Mouse (Mus musculus) liver, embryonic 12.5 days (tissue): ENCODE results near the gene Olfr695. TPM values are rescaled to one million over a fixed set of nuclear protein-coding genes. Genes with fewer than 3 reads are reported as not detected.
"Not testable (repeated sequence)": the region's sequence is repeated elsewhere in the genome, so short reads cannot be mapped to it uniquely, and the experiment has no call there.

Experiments used
- ATAC-seq: fragments of 200-750 bp; cut with Nextera tagmentation; 2 replicates; pipeline ENCODE4 v1.8.0; 2017; ENCODE audit warnings: moderate number of reproducible peaks, mild to moderate bottlenecking, moderate library complexity
- H3K27ac ChIP-seq: fragments of 300-500 bp; sonication (generic); 2 replicates; pipeline ENCODE4 v1.5.1; 2016; ENCODE audit warnings: mild to moderate bottlenecking
- H3K27me3 ChIP-seq: fragments of 300-500 bp; sonication (generic); replicated peaks from 2 replicates; pipeline ENCODE4 v1.6.1; 2016; ENCODE audit warnings: mild to moderate bottlenecking, moderate library complexity
- H3K36me3 ChIP-seq: fragments of 300-500 bp; sonication (generic); 2 replicates; pipeline ENCODE4 v1.6.1; 2016; ENCODE audit warnings: mild to moderate bottlenecking, moderate library complexity
- H3K4me1 ChIP-seq: fragments of 300-500 bp; sonication (generic); 2 replicates; pipeline ENCODE4 v1.6.1; 2016
- H3K4me2 ChIP-seq: fragments of 300-500 bp; sonication (generic); 2 replicates; pipeline ENCODE4 v1.6.1; 2016; ENCODE audit warnings: mild to moderate bottlenecking, moderate library complexity
- H3K4me3 ChIP-seq: fragments of 300-500 bp; sonication (generic); 2 replicates; pipeline ENCODE4 v1.5.1; 2016; ENCODE audit warnings: mild to moderate bottlenecking, moderate library complexity
- H3K9ac ChIP-seq: fragments of 300-500 bp; sonication (generic); 2 replicates; pipeline ENCODE4 v1.6.1; 2016; ENCODE audit warnings: mild to moderate bottlenecking, moderate library complexity
- H3K9me3 ChIP-seq: fragments of 300-500 bp; sonication (generic); replicated peaks from 2 replicates; pipeline ENCODE4 v1.6.1; 2016; ENCODE audit warnings: mild to moderate bottlenecking, moderate library complexity
- WGBS: fragments of 180-500 bp; shearing (Covaris S2); methylation state at CpG from one replicate; pipeline ENCODE4 v1.1.7; 2016; ENCODE audit not compliant: insufficient replicate concordance; 5-methylcytosine and 5-hydroxymethylcytosine counted together
- polyA plus RNA-seq: library from polyadenylated mRNA; unstranded; fragments of >200 nt; fragmentation: Nextera tagmentation; extraction: Ambion mirVana; gene quantifications from 2 replicates; pipeline ENCODE4 v1.2.1, GENCODE M21; 2016

Gene Olfr695
- not detected in 2 replicates for polyA plus RNA-seq

DNA sequence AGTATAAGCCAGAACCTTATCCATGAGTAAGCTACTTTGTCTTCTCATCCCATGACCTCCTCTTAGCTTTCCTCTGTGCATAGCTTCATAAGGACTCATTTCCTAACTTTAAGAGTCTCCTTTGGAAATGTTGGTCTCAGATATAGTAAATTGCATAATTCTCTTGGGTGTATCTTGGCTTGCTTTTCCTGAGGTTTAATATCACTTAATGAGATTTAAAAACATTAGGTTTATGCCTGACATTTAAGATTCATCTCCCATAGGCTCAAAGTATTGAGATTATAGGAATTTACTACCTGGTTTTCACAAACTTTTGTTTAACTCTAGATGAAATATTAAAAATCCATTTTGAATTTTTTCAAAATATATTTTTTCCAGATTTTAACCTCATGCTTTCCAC is at the start of gene Olfr695:
Gene Olfr695 (minus strand): TSS at position 101 of the 400 bp plus-strand sequence.
- Histone ChIP-seq H3K27me3 (no peaks in the 10 kb centered on the region), H3K27ac (no peak within 1 kb of the TSS), H3K4me2 (no peak within 1 kb of the TSS), H3K4me1 (no peaks in the 10 kb centered on the region), H3K36me3 (no peaks in the 10 kb centered on the region), H3K9ac (no peak within 1 kb of the TSS), H3K4me3 (no peak within 1 kb of the TSS), H3K9me3 (no peaks in the 10 kb centered on the region)
- ATAC-seq: no peak

DNA sequence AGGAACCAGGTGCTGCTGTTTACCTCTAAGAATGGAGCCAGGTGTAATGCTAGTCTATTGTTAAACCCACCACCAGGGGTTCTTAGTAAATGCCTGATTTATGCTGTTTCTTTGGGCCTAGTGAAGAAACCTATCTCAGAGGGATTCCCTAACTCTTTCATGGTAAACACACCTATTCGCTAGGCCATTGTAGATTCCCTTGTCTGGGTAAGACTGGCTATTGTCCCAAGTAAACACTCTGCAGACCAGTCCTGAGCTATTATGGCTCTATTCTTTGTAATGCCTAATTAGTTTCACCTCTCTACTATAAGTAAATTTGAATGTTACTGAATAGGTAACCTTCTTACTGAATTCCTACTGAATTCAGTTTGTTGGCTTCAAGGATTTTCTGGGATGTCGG is 44.8 kb upstream of the Olfr695 start:
- not testable (repeated sequence) for H3K4me2 ChIP-seq, H3K36me3 ChIP-seq, H3K9ac ChIP-seq, H3K27ac ChIP-seq, H3K27me3 ChIP-seq, ATAC-seq, H3K9me3 ChIP-seq, H3K4me1 ChIP-seq, H3K4me3 ChIP-seq
- WGBS: 76% methylated on average over 2 of the region's 2 CpGs

DNA sequence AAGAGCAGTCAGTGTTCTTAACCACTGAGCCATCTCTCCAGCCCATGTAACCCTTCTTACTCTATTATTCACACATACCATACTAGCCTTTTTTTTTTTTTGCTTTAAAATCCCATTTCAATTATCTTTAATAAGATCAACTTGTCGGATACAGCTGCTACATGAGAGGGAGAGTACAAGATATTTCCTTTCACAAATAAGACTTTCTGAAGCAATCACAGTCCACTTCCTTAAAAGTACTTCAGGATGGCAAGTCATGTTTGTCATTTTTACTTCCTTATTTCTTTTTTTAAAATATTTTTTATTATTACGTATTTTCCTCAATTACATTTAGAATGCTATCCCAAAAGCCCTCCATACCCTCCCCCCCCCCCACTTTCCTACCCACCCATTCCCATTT is 42.6 kb upstream of the Olfr695 start:
- no peak for ATAC-seq
- H3K4me1 ChIP-seq: no peaks in the 10 kb centered on the region
- H3K4me2 ChIP-seq: no peak overlapping the region
- no peak overlapping the region for H3K27ac ChIP-seq
- H3K27me3 ChIP-seq: no peaks in the 10 kb centered on the region
- H3K9ac ChIP-seq: no peak overlapping the region
- H3K9me3 ChIP-seq: no peaks in the 10 kb centered on the region
- WGBS: 79% methylated on average over 2 of the region's 2 CpGs
- no peak overlapping the region for H3K4me3 ChIP-seq
- no peaks in the 10 kb centered on the region for H3K36me3 ChIP-seq

DNA sequence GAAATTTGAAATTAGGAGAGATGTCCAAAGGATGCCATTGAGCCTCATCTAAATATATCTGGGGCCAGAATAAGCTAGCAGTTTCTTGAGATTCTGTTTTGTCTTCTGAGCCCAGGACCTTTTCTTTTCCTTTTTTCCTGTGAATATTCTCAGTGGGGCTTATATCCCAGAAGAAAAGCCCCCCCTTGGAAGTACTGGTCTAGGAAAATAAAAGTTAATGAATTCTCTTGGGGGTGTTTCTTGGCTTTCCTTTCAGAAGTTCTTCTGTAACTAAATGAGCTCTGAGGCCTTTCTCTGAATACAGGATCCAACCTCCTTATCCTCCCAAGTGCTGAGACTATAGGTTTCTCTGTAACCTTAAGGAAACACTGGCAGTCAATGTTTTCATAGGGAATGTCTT is 39.1 kb upstream of the Olfr695 start, which contains the start of gene Olfr698:
Gene Olfr698 (minus strand): TSS at position 101 of the 400 bp plus-strand sequence.
- H3K27me3 ChIP-seq: no peaks in the 10 kb centered on the region
- H3K27ac ChIP-seq: no peak within 1 kb of the TSS
- H3K4me2 ChIP-seq: no peak within 1 kb of the TSS
- no peak within 1 kb of the TSS for H3K4me3 ChIP-seq
- ATAC-seq: no peak
- H3K9me3 ChIP-seq: no peaks in the 10 kb centered on the region
- H3K4me1 ChIP-seq: no peaks in the 10 kb centered on the region
- H3K36me3 ChIP-seq: no peaks in the 10 kb centered on the region
- H3K9ac ChIP-seq: no peak within 1 kb of the TSS

DNA sequence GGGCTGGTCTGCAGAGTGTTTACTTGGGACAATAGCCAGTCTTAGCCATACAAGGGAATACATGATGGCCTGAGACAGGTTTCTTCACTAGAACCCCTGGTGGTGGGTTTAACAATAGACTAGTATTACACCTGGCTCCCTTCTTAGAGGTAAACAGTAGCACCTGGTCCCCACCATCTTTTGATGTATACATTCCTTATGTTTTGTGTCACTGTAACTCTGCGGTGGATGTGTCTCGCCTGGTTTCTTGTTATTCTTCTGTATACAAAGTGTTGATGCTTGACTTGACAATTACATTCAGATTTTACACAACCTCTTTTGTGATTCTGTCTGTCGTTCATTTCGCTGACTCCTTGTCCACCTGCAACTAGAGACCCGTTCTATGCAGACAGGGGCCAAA is 29.6 kb upstream of the Olfr695 start:
- Histone ChIP-seq H3K9ac (no peak overlapping the region), H3K4me3 (no peak overlapping the region), H3K27me3 (no peaks in the 10 kb centered on the region), H3K36me3 (no peaks in the 10 kb centered on the region), H3K27ac (no peak overlapping the region), H3K9me3 (no peaks in the 10 kb centered on the region), H3K4me1 (no peaks in the 10 kb centered on the region), H3K4me2 (no peak overlapping the region)
- WGBS: 81% methylated on average over 5 of the region's 5 CpGs
- ATAC-seq: no peak

DNA sequence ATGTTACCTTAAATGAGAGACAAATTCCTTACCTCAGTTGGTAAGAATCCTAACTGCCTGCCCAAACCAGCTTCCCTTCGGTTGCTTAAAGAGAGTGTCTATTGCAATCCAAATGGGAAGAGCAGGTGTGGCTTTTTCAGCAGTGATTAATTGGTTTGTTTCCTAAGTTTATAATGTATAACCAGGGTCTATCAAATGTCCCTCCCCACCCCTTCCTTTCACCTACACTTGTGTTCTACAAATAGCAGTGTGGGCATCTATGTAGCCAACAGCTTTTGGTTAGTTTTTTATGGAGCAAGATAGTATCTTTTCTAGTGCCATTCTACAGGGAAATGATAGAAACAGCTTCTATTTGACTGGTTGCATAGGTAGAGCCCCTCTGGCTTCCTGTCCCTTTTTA is 26.1 kb upstream of the Olfr695 start, which contains the start of gene Olfr697:
Gene Olfr697 (minus strand): TSS at position 101 of the 400 bp plus-strand sequence.
- ATAC-seq: no peak
- Histone ChIP-seq H3K36me3 (no peaks in the 10 kb centered on the region), H3K27ac (no peak within 1 kb of the TSS), H3K4me3 (no peak within 1 kb of the TSS), H3K9me3 (no peaks in the 10 kb centered on the region), H3K4me2 (no peak within 1 kb of the TSS), H3K27me3 (no peaks in the 10 kb centered on the region), H3K4me1 (no peaks in the 10 kb centered on the region), H3K9ac (no peak within 1 kb of the TSS)
- 36% methylated on average over 1 of the region's 1 CpGs for WGBS

DNA sequence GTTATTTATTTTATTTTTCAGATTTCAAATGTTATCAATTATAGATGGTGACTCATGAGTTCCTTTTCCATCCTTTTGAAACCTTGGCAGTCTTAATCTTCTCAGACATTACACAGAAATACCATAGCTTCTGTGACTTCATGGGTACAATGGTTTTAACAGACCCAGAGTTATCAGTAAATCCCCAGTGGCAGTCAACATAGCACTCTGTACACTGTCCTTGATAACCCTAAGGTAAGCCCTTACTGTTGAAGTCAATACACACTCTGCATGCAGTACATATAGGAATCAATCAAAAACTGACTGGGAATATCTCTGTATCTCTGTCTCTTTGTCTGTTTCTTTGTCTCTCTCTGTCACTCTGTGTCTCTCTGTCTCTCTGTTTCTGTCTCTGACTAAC is 20.8 kb upstream of the Olfr695 start:
- H3K36me3 ChIP-seq: no peaks in the 10 kb centered on the region
- H3K4me3 ChIP-seq: no peak overlapping the region
- no peaks in the 10 kb centered on the region for H3K27me3 ChIP-seq
- no peaks in the 10 kb centered on the region for H3K9me3 ChIP-seq
- no peaks in the 10 kb centered on the region for H3K4me1 ChIP-seq
- H3K4me2 ChIP-seq: no peak overlapping the region
- H3K9ac ChIP-seq: no peak overlapping the region
- no peak for ATAC-seq
- H3K27ac ChIP-seq: no peak overlapping the region

DNA sequence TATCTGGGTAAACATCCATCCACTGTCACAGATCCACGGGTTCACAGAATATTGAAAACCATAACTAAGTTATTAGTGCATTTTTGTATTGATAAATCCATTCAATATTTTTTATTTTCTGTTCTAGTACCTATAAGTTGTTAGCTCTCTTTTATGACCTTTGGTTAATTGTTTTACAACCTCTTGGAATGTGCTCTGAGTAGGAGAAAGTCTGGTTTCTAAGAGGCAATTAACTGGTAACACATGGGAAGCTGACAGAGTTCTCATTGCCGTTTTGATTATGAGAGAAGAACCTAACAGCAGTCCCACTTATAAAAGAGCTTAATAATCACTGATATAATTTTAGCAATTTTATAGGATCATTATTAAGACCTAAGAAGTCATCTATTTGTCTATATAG is 17.5 kb upstream of the Olfr695 start:
- WGBS: 66% methylated on average over 2 of the region's 2 CpGs
- Histone ChIP-seq H3K4me3 (no peak overlapping the region), H3K27me3 (no peaks in the 10 kb centered on the region), H3K36me3 (no peaks in the 10 kb centered on the region), H3K27ac (no peak overlapping the region), H3K4me2 (no peak overlapping the region), H3K9ac (no peak overlapping the region), H3K9me3 (no peaks in the 10 kb centered on the region), H3K4me1 (no peaks in the 10 kb centered on the region)
- no peak for ATAC-seq

DNA sequence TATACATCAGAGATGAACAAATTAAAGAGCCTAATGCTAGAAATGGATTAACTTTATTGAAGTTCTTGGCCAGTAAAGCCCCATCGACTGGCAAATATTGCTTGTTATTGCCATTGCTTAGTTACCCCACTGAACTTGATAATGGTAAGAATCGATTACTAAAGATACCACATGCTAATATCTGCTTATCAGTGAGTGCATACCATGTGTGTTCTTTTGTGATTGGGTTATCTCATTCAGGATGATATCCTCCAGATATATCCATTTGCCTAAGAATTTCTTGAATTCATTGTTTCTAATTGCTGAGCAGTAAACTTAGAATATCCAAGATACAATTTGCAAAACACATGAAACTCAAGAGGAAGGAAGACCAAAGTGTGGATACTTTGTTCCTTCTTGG is 9.5 kb upstream of the Olfr695 start:
- ATAC-seq, H3K9ac ChIP-seq, H3K27me3 ChIP-seq, H3K4me3 ChIP-seq, H3K9me3 ChIP-seq, H3K36me3 ChIP-seq, H3K4me1 ChIP-seq, H3K4me2 ChIP-seq, H3K27ac ChIP-seq: not testable (repeated sequence)
- 58% methylated on average over 2 of the region's 2 CpGs for WGBS

DNA sequence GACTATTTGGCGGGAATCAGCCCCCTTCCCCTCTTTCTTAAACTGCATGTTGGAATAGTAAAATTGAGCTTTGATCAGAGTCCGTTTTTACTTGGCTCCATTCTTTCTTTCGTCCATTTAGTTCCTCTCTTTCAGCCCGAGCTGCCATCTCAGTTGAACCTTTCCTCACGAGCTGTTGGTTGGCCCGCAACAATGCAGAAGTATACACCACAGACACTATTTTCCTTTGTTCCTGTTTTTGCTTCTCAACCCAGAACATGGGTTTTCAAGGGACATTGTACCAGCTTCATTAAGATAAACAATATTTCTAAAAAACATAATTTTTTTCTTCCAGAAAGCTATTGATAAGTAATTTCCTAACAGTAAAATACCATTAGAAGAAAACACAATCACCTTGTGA is 4.7 kb downstream of the Olfr695 start:
- Histone ChIP-seq H3K36me3 (no peaks in the 10 kb centered on the region), H3K4me3 (no peak overlapping the region), H3K9ac (no peak overlapping the region), H3K4me1 (no peaks in the 10 kb centered on the region), H3K27me3 (no peaks in the 10 kb centered on the region), H3K27ac (no peak overlapping the region), H3K4me2 (no peak overlapping the region), H3K9me3 (peaks cover 1% of the 10 kb centered on the region; the same call in 1 of the 2 replicates)
- no peak for ATAC-seq
- WGBS: 65% methylated on average over 6 of the region's 6 CpGs

DNA sequence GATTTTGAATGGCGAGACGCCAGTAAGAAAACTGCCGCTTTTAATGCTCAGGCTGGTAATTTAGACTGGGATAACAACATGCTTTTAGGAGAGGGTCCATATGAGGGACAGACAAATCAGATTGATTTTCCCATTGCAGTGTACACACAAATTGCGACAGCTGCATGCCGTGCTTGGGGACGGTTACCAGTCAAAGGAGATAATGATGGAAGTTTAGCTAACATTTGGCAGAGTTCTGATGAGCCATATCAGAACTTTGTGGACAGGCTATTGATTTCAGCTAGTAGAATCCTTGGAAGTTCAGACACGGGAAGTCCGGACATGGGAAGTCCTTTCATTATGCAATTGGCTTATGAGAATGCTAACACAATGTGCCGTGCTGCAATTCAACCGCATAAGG is 8.5 kb downstream of the Olfr695 start:
- H3K4me1 ChIP-seq, H3K9ac ChIP-seq, H3K27ac ChIP-seq, H3K9me3 ChIP-seq, H3K4me2 ChIP-seq, H3K36me3 ChIP-seq, H3K27me3 ChIP-seq, H3K4me3 ChIP-seq, ATAC-seq: not testable (repeated sequence)
- 78% methylated on average over 10 of the region's 10 CpGs for whole genome bisulfite sequencing

DNA sequence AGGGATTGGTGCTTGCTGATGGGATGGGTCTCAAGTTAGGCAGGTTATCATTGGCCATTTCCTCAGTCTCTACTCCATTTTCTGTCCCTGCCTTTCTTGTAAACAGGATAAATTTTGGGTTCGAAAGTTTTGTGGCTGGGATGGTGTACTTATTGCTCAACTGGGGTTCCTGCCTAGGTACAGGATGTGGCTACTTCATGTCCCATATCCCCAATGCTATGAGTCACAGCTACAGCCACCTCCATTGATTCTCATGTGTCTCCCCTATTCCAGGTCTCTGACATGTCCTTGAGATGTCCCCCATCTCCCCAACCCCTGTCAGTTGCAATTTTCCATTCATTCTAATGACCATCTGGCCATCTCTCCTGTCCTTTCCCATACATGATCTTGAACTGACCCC is 19.3 kb downstream of the Olfr695 start:
- no peaks in the 10 kb centered on the region for H3K27me3 ChIP-seq

DNA sequence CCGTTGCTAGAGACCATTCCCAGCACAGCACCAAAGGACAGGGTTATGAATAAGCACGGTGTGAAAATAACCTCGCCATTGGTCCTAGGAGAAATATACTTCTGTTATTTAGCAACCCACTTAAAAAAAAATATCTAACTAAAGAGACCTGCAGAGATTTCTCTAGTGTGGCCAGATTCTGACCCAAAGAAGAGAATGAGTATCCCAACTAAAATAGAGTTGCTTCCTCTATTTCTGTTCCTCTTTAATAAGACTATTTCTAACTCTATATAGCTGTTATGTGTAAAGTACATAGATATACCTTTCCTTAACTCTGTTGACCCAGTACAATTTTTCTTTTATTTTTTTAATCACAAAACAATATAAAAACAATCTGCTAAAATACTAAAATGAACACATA is 23.2 kb downstream of the Olfr695 start:
- Histone ChIP-seq H3K9me3 (no peaks in the 10 kb centered on the region), H3K4me2 (no peak overlapping the region), H3K27ac (no peak overlapping the region), H3K4me1 (no peaks in the 10 kb centered on the region), H3K27me3 (no peaks in the 10 kb centered on the region), H3K36me3 (no peaks in the 10 kb centered on the region), H3K4me3 (no peak overlapping the region), H3K9ac (no peak overlapping the region)
- no peak for ATAC-seq
- WGBS: 75% methylated on average over 3 of the region's 3 CpGs

More for the DNA sequence above, 19.3 kb downstream of the Olfr695 start:
- Histone ChIP-seq H3K9me3 (no peaks in the 10 kb centered on the region), H3K4me2 (no peak overlapping the region), H3K9ac (no peak overlapping the region), H3K4me1 (no peaks in the 10 kb centered on the region), H3K36me3 (no peaks in the 10 kb centered on the region), H3K4me3 (no peak overlapping the region), H3K27ac (no peak overlapping the region)
- no peak for ATAC-seq
- 50% methylated on average over 1 of the region's 1 CpGs for whole genome bisulfite sequencing
